Mouse (Mus musculus) liver (tissue): ENCODE results near the gene Parp8.

Experiments
- DNase-seq: peaks from one replicate; pipeline ENCODE4 v3.0.0-alpha.2; 2020; ENCODE audit warnings: mixed read lengths

Gene Parp8

GRCm38 (mm10) chr13:117025226-117026067 lies at the start of gene Parp8:
Gene Parp8 (minus strand): TSS chr13:117025537.
- DNase-seq = peak; percentile 37

- DNase-seq = no peak
Observed at GRCm38 (mm10) chr13:117062628-117063315, 37.4 kb upstream of the Parp8 start.

GRCm38 (mm10) chr13:117056466-117056865 lies 31.1 kb upstream of the Parp8 start:
- DNase-seq = no peak

GRCm38 (mm10) chr13:117054811-117055496 lies 29.6 kb upstream of the Parp8 start:
- DNase-seq = no peak

GRCm38 (mm10) chr13:117052748-117053147 lies 27.4 kb upstream of the Parp8 start:
- DNase-seq = no peak

GRCm38 (mm10) chr13:117048541-117048971 lies 23.2 kb upstream of the Parp8 start:
- peak; percentile 27 for DNase-seq

- DNase-seq = no peak
Observed at GRCm38 (mm10) chr13:117043567-117043966, 18.2 kb upstream of the Parp8 start.

- no peak for DNase-seq
Observed at GRCm38 (mm10) chr13:117041021-117041420, 15.7 kb upstream of the Parp8 start.

GRCm38 (mm10) chr13:117036277-117036676 lies 10.9 kb upstream of the Parp8 start:
- no peak for DNase-seq

GRCm38 (mm10) chr13:117035121-117035520 lies 9.8 kb upstream of the Parp8 start:
- no peak for DNase-seq

GRCm38 (mm10) chr13:117034676-117035075 lies 9.3 kb upstream of the Parp8 start:
- DNase-seq = no peak

- DNase-seq = no peak
Observed at GRCm38 (mm10) chr13:117033676-117034308, 8.5 kb upstream of the Parp8 start.

GRCm38 (mm10) chr13:117032402-117032801 lies 7.1 kb upstream of the Parp8 start:
- no peak for DNase-seq

- DNase-seq = no peak
Observed at GRCm38 (mm10) chr13:117031546-117031945, 6.2 kb upstream of the Parp8 start.

GRCm38 (mm10) chr13:117028221-117028620 lies 2.9 kb upstream of the Parp8 start:
- DNase-seq = no peak

GRCm38 (mm10) chr13:117027336-117027735 lies 2.0 kb upstream of the Parp8 start:
- DNase-seq = no peak

GRCm38 (mm10) chr13:117026276-117026780 lies 991 bp upstream of the Parp8 start:
- no peak for DNase-seq

GRCm38 (mm10) chr13:117024916-117025225 lies 466 bp downstream of the Parp8 start:
- no peak for DNase-seq

GRCm38 (mm10) chr13:117024127-117024915 lies 1.0 kb downstream of the Parp8 start:
- DNase-seq = peak; percentile 35

GRCm38 (mm10) chr13:117023346-117024050 lies 1.8 kb downstream of the Parp8 start:
- DNase-seq = no peak

GRCm38 (mm10) chr13:117020631-117021030 lies 4.7 kb downstream of the Parp8 start:
- no peak for DNase-seq
